Mouse (Mus musculus) kidney, postnatal 0 days (tissue): ENCODE data around the gene D5Ertd579e. TPM values are rescaled to one million over a fixed set of nuclear protein-coding genes. Genes with fewer than 3 reads are reported as not detected.

ENCODE experiments used
- ATAC-seq: fragments of 200-750 bp; cut with Nextera tagmentation; replicated peaks from 2 replicates; pipeline ENCODE4 v1.8.0; 2017; ENCODE audit warnings: low read depth, moderate number of reproducible peaks, moderate TSS enrichment, moderate library complexity; ENCODE audit not compliant: low FRiP score
- DNase-seq: peaks from one replicate; pipeline ENCODE4 v3.0.0-alpha.2; 2016; ENCODE audit warnings: low spot score
- H3K27ac ChIP-seq: fragments of 300-500 bp; sonication (generic); 2 replicates; pipeline ENCODE4 v1.5.1; 2014; ENCODE audit warnings: mild to moderate bottlenecking
- H3K27me3 ChIP-seq: fragments of 300-500 bp; sonication (generic); 2 replicates; pipeline ENCODE4 v1.6.1; 2014; ENCODE audit warnings: low read length, mixed read lengths; ENCODE audit not compliant: insufficient read depth
- H3K36me3 ChIP-seq: fragments of 300-500 bp; sonication (generic); 2 replicates; pipeline ENCODE4 v1.6.1; 2014; ENCODE audit warnings: low read length, mixed read lengths; ENCODE audit not compliant: insufficient read depth
- H3K4me1 ChIP-seq: fragments of 300-500 bp; sonication (generic); replicated peaks from 2 replicates; pipeline ENCODE4 v1.6.1; 2014; ENCODE audit warnings: antibody characterized with exemption, low read length, mixed read lengths; ENCODE audit not compliant: insufficient read depth
- H3K4me2 ChIP-seq: fragments of 300-500 bp; sonication (generic); 2 replicates; pipeline ENCODE4 v1.6.1; 2014; ENCODE audit warnings: mild to moderate bottlenecking, low read length, moderate library complexity, mixed read lengths
- H3K4me3 ChIP-seq: fragments of 300-500 bp; sonication (generic); replicated peaks from 2 replicates; pipeline ENCODE4 v1.5.1; 2014; ENCODE audit warnings: low read depth, low read length
- H3K9ac ChIP-seq: fragments of 300-500 bp; sonication (generic); 2 replicates; pipeline ENCODE4 v1.6.1; 2014; ENCODE audit warnings: low read depth, low read length
- H3K9me3 ChIP-seq: fragments of 300-500 bp; sonication (generic); replicated peaks from 2 replicates; pipeline ENCODE4 v1.6.1; 2016; ENCODE audit warnings: low read length, inconsistent platforms, mixed read lengths
- CTCF ChIP-seq: IDR thresholded peaks from 2 replicates; pipeline ENCODE4 v1.5.1; 2016; ENCODE audit warnings: antibody characterized with exemption, low read depth, mild to moderate bottlenecking, moderate library complexity
- WGBS: fragments of 180-500 bp; shearing (Covaris S2); extraction: QIAGEN DNeasy Blood & Tissue Kit; methylation state at CpG from one replicate; pipeline ENCODE4 v1.1.7; 2014; 5-methylcytosine and 5-hydroxymethylcytosine counted together
- polyA plus RNA-seq: library from polyadenylated mRNA; unstranded; fragments of >200 nt; fragmentation: Nextera tagmentation; extraction: Ambion mirVana; gene quantifications from 2 replicates; pipeline ENCODE4 v1.2.1, GENCODE M21; 2015

Gene D5Ertd579e
- polyA plus RNA-seq, 1 experiment from 2014 or later, result 19.9 TPM

GRCm38 (mm10) chr5:36593176-36593575 is 102.6 kb downstream of the D5Ertd579e start, which contains the start of gene Tbc1d14:
TSS of gene Tbc1d14 (minus strand) at chr5:36593276.
- no peak for DNase-seq
- H3K4me1 ChIP-seq, result no peaks in the 10 kb centered on the region
- no peak for TF ChIP-seq CTCF
- ATAC-seq, result no peak
- 78% methylated on average over 5 of the region's 5 CpGs for WGBS
- H3K4me2 ChIP-seq, result no peak within 1 kb of the TSS
- H3K27ac ChIP-seq, result no peak within 1 kb of the TSS
- no peak within 1 kb of the TSS for H3K9ac ChIP-seq
- no peaks in the 10 kb centered on the region for H3K36me3 ChIP-seq
- no peaks in the 10 kb centered on the region for H3K9me3 ChIP-seq
- H3K4me3 ChIP-seq, result no peak within 1 kb of the TSS
- no peaks in the 10 kb centered on the region for H3K27me3 ChIP-seq

GRCm38 (mm10) chr5:36590499-36590920 is 105.3 kb downstream of the D5Ertd579e start:
- WGBS, result 60% methylated on average over 5 of the region's 5 CpGs
- Histone ChIP-seq H3K9ac (no peak overlapping the region), H3K4me3 (no peak overlapping the region), H3K27me3 (no peaks in the 10 kb centered on the region), H3K27ac (no peak overlapping the region), H3K9me3 (no peaks in the 10 kb centered on the region), H3K36me3 (no peaks in the 10 kb centered on the region), H3K4me2 (no peak overlapping the region), H3K4me1 (no peaks in the 10 kb centered on the region)
- DNase-seq (no peak), ATAC-seq (peak; percentile 48; the same call in 1 of the 2 replicates)
- TF ChIP-seq CTCF, result peak; percentile 17; the same call in 1 of the 2 replicates

- 69% methylated on average over 6 of the region's 6 CpGs for WGBS
- ATAC-seq, result no peak
These were observed 111.5 kb downstream of the D5Ertd579e start for GRCm38 (mm10) chr5:36584299-36584698.

GRCm38 (mm10) chr5:36581924-36582642 is 113.7 kb downstream of the D5Ertd579e start:
- H3K4me2 ChIP-seq, result peak overlapping the region; percentile 92
- H3K9me3 ChIP-seq, result no peaks in the 10 kb centered on the region
- H3K27me3 ChIP-seq, result no peaks in the 10 kb centered on the region
- peak overlapping the region; percentile 83 for H3K4me3 ChIP-seq
- ATAC-seq (peak; percentile 96), DNase-seq (peak; percentile 100)
- 0 out of 2 replicates have a peak, but pooled peaks have one; percentile 26 for TF ChIP-seq CTCF
- H3K27ac ChIP-seq, result peak overlapping the region; percentile 92
- peak overlapping the region; percentile 86 for H3K9ac ChIP-seq
- WGBS, result 2% methylated on average over 54 of the region's 54 CpGs
- H3K36me3 ChIP-seq, result no peaks in the 10 kb centered on the region
- H3K4me1 ChIP-seq, result peaks cover 11% of the 10 kb centered on the region; the same call in 1 of the 2 replicates

More at GRCm38 (mm10) chr5:36584299-36584698, 111.5 kb downstream of the D5Ertd579e start:
- no peak overlapping the region for H3K9ac ChIP-seq
- no peak overlapping the region for H3K27ac ChIP-seq
- no peaks in the 10 kb centered on the region for H3K27me3 ChIP-seq
- H3K9me3 ChIP-seq, result no peaks in the 10 kb centered on the region
- TF ChIP-seq CTCF, result peak; percentile 53; the same call in 1 of the 2 replicates
- no peak for DNase-seq
- H3K4me3 ChIP-seq, result no peak overlapping the region
- no peaks in the 10 kb centered on the region for H3K36me3 ChIP-seq
- no peak overlapping the region for H3K4me2 ChIP-seq
- H3K4me1 ChIP-seq, result peaks cover 8% of the 10 kb centered on the region; the same call in 1 of the 2 replicates

- Histone ChIP-seq H3K4me2 (peak overlapping the region; percentile 92), H3K36me3 (no peaks in the 10 kb centered on the region), H3K27me3 (no peaks in the 10 kb centered on the region), H3K4me1 (peaks cover 11% of the 10 kb centered on the region; the same call in 1 of the 2 replicates), H3K4me3 (peak overlapping the region; percentile 83), H3K27ac (peak overlapping the region; percentile 70; the same call in 1 of the 2 replicates), H3K9ac (peak overlapping the region; percentile 71), H3K9me3 (no peaks in the 10 kb centered on the region)
- no peak for DNase-seq
- WGBS, result under 1% methylated on average over 39 of the region's 40 CpGs
- ATAC-seq, result no peak
- no peak for TF ChIP-seq CTCF
These were observed 114.4 kb downstream of the D5Ertd579e start for GRCm38 (mm10) chr5:36581259-36581923.

GRCm38 (mm10) chr5:36579967-36580366 is 115.9 kb downstream of the D5Ertd579e start:
- no peak overlapping the region for H3K9ac ChIP-seq
- H3K9me3 ChIP-seq, result no peaks in the 10 kb centered on the region
- H3K4me2 ChIP-seq, result peak overlapping the region; percentile 92
- H3K27me3 ChIP-seq, result no peaks in the 10 kb centered on the region
- TF ChIP-seq CTCF, result no peak
- 38% methylated on average over 7 of the region's 7 CpGs for WGBS
- no peak for DNase-seq
- H3K4me1 ChIP-seq, result peaks cover 17% of the 10 kb centered on the region; the same call in 1 of the 2 replicates
- H3K4me3 ChIP-seq, result peak overlapping the region; percentile 83; the same call in 1 of the 2 replicates
- peak overlapping the region; percentile 19; the same call in 1 of the 2 replicates for H3K27ac ChIP-seq
- no peak for ATAC-seq
- no peaks in the 10 kb centered on the region for H3K36me3 ChIP-seq
